Mouse (Mus musculus): ENCODE results near the gene Stx8. TPM values are rescaled to one million over a fixed set of nuclear protein-coding genes. Genes with fewer than 3 reads are reported as not detected.

The Stx8 gene
- polyA plus RNA-seq (2015; fragmentation: Nextera tagmentation; extraction: Ambion mirVana), result 56.1 and 60.6 TPM in 2 replicates

DNA sequence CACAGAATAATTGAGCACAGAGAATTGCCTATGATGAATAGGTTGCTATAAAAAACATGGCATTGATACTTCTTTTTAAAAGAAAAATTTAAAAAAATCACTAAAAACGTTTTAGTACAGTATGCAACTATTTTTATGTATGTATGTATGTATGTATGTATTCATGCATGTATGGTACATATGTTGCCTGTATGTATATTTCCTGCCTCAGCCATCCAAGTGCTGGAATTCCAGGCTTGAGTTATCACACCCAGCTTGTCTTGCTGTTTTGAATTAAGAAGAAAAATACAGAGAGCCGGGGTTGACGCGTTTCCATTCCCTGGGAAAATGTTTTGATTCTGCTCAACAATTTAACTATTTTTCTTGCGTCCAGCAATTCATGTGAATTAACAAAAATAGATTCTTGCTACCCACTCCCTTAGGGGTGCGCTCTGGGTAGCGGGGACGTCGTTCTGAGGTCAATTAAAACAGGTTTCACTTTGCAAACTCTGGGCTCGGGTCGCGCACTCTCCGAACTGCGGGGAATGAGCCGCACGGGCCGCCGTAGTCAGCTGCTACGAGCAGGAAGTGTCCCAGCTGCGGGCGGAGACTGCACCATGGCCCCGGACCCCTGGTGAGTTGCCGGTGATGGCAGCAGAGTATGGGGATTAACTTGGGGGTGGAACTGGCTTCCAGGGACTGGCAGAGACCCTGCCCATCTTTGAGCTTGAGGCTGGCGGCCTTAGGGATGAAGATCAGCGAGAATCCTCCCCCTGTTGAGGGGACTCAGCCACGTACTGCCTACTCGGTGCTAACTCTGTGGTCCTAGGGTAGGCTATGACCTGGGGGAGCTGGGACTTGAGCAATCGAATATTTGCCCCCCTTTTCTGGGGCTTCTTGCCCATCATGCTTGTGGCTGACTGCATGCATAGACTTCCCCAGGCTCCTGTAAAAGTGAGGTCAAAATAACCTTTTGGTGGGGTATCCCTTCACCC is at the start of gene Stx8:
TSS of gene Stx8 (plus strand) at position 289 of the 974 bp plus-strand sequence.
- peak within 1 kb of the TSS; percentile 66 for H3K4me3 ChIP-seq (replicated peaks)
- under 1% methylated on average over 28 of the region's 28 CpGs for WGBS
- 0 out of 2 replicates have a peak within 1 kb of the TSS, but pooled peaks have one; percentile 9 for H3K27ac ChIP-seq (replicated peaks)
- peaks cover 19% of the 10 kb centered on the region for H3K4me1 ChIP-seq
- peak; percentile 82 for ATAC-seq (ENCODE audit: insufficient number of reproducible peaks, low FRiP score, low TSS enrichment, low read depth)
- H3K4me2 ChIP-seq (replicated peaks), result peak within 1 kb of the TSS; percentile 72
- no peaks in the 10 kb centered on the region for H3K9me3 ChIP-seq (replicated peaks)
- no peaks in the 10 kb centered on the region for H3K36me3 ChIP-seq
- H3K9ac ChIP-seq, result peak within 1 kb of the TSS; percentile 59
- H3K27me3 ChIP-seq, result no peaks in the 10 kb centered on the region

- H3K4me1 ChIP-seq, result peaks cover 10% of the 10 kb centered on the region
- no peak overlapping the region for H3K4me3 ChIP-seq (replicated peaks)
- no peaks in the 10 kb centered on the region for H3K9me3 ChIP-seq (replicated peaks)
- no peak for ATAC-seq (ENCODE audit: insufficient number of reproducible peaks, low FRiP score, low TSS enrichment, low read depth)
- no peak overlapping the region for H3K27ac ChIP-seq (replicated peaks)
- 78% methylated on average over 3 of the region's 3 CpGs for WGBS
- H3K36me3 ChIP-seq, result no peaks in the 10 kb centered on the region
- peaks cover 20% of the 10 kb centered on the region for H3K27me3 ChIP-seq
- no peak overlapping the region for H3K4me2 ChIP-seq (replicated peaks)
- H3K9ac ChIP-seq, result no peak overlapping the region
These were observed 48.9 kb upstream of the Stx8 start for GRCm38 (mm10) chr11:67917126-67917525.

- Histone ChIP-seq H3K9me3 (replicated peaks) (no peaks in the 10 kb centered on the region), H3K27me3 (peaks cover 21% of the 10 kb centered on the region), H3K4me2 (replicated peaks) (no peak overlapping the region), H3K4me3 (replicated peaks) (no peak overlapping the region), H3K4me1 (peaks cover 19% of the 10 kb centered on the region), H3K9ac (no peak overlapping the region), H3K36me3 (no peaks in the 10 kb centered on the region), H3K27ac (replicated peaks) (no peak overlapping the region)
- 62% methylated on average over 5 of the region's 5 CpGs for WGBS
- ATAC-seq (ENCODE audit: insufficient number of reproducible peaks, low FRiP score, low TSS enrichment, low read depth), result no peak
These were observed 46.4 kb upstream of the Stx8 start for GRCm38 (mm10) chr11:67919593-67919992.

- no peak for ATAC-seq (ENCODE audit: insufficient number of reproducible peaks, low FRiP score, low TSS enrichment, low read depth)
- H3K4me2 ChIP-seq (replicated peaks), result no peak overlapping the region
These were observed 45.6 kb upstream of the Stx8 start for GRCm38 (mm10) chr11:67920226-67920960.

DNA sequence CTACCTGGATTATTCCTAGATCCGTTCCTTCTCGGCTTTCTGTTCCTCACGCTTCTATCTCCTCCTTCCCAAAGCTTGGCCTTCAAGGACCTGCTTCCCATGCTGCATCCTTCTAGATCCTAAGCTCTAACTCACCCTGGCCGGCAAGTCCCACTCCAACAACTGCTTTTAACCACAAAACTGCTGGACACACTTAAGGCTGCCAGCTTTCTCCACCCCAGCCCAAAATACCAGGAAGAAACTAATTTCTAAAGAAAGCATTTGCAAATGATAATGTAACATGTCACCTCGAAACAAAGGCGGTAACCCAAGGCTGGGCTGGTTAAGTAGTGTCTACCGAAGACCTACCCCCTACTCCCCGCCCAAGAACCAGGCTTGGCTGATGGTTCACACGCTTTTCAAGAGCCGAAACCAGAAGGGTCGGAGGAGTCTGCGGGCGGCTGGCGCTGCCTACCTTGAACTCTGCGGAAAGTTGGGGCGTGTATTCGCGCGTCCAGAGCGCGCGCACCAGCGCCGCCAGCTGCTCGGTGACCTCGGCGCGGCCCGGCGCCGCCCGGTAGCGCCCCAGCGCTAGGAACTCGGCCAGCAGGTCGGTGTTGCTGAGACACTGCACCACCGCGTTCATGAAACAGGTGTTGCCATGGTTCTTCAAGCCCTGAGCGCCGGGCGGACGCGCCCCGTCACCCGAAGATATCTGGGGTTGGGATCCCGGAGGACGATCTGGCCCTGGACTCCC is 44.7 kb upstream of the Stx8 start:
- H3K4me2 ChIP-seq (replicated peaks), result peak overlapping the region; percentile 100
- no peaks in the 10 kb centered on the region for H3K9me3 ChIP-seq (replicated peaks)
- H3K4me1 ChIP-seq, result peaks cover 19% of the 10 kb centered on the region
- ATAC-seq (ENCODE audit: insufficient number of reproducible peaks, low FRiP score, low TSS enrichment, low read depth), result 0 out of 2 replicates have a peak, but pooled peaks have one; percentile 44
- H3K27me3 ChIP-seq, result peaks cover 21% of the 10 kb centered on the region
- H3K9ac ChIP-seq, result peak overlapping the region; percentile 47
- WGBS, result 2% methylated on average over 47 of the region's 47 CpGs
- H3K27ac ChIP-seq (replicated peaks), result peak overlapping the region; percentile 58
- H3K4me3 ChIP-seq (replicated peaks), result peak overlapping the region; percentile 70
- H3K36me3 ChIP-seq, result no peaks in the 10 kb centered on the region

More at GRCm38 (mm10) chr11:67920226-67920960, 45.6 kb upstream of the Stx8 start:
- H3K36me3 ChIP-seq, result no peaks in the 10 kb centered on the region
- H3K27ac ChIP-seq (replicated peaks), result no peak overlapping the region
- peak overlapping the region; percentile 70; the same call in 1 of the 2 replicates for H3K4me3 ChIP-seq (replicated peaks)
- peaks cover 19% of the 10 kb centered on the region for H3K4me1 ChIP-seq
- peaks cover 21% of the 10 kb centered on the region for H3K27me3 ChIP-seq
- WGBS, result 35% methylated on average over 9 of the region's 9 CpGs
- no peak overlapping the region for H3K9ac ChIP-seq
- no peaks in the 10 kb centered on the region for H3K9me3 ChIP-seq (replicated peaks)

GRCm38 (mm10) chr11:67921827-67922754 is 43.9 kb upstream of the Stx8 start, which contains the start of gene Usp43:
Gene Usp43, minus strand, starts transcription at chr11:67922153.
- Histone ChIP-seq H3K36me3 (no peaks in the 10 kb centered on the region), H3K27me3 (peaks cover 21% of the 10 kb centered on the region), H3K9me3 (replicated peaks) (no peaks in the 10 kb centered on the region), H3K4me2 (replicated peaks) (peak within 1 kb of the TSS; percentile 100), H3K4me3 (replicated peaks) (peak within 1 kb of the TSS; percentile 70), H3K27ac (replicated peaks) (peak within 1 kb of the TSS; percentile 78), H3K9ac (peak within 1 kb of the TSS; percentile 47), H3K4me1 (peaks cover 19% of the 10 kb centered on the region)
- under 1% methylated on average over 80 of the region's 80 CpGs for WGBS
- ATAC-seq (ENCODE audit: insufficient number of reproducible peaks, low FRiP score, low TSS enrichment, low read depth), result peak; percentile 75

DNA sequence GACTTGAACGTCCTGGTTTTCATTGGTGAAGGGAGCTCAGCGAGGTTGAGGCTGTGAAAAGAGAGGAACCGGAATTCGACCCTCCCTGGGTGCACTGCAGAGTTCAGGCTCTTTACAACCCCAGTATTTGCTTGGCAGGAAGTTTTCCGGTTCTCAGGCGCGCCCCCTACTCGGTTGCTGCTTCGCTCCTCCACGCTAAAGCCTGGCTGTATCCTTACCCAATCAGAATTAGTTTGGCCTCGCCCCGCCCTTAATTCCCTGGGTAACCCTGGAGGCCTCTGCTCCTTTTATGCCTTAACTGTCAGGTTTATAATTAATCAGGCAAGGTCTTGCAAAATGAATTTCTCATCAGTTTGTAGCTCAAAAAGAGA is 43.3 kb upstream of the Stx8 start:
- Histone ChIP-seq H3K9ac (no peak overlapping the region), H3K4me3 (replicated peaks) (peak overlapping the region; percentile 70), H3K27ac (replicated peaks) (peak overlapping the region; percentile 78), H3K27me3 (peaks cover 21% of the 10 kb centered on the region), H3K36me3 (no peaks in the 10 kb centered on the region), H3K4me2 (replicated peaks) (peak overlapping the region; percentile 100), H3K4me1 (peaks cover 19% of the 10 kb centered on the region), H3K9me3 (replicated peaks) (no peaks in the 10 kb centered on the region)
- WGBS, result under 1% methylated on average over 12 of the region's 12 CpGs
- peak; percentile 82 for ATAC-seq (ENCODE audit: insufficient number of reproducible peaks, low FRiP score, low TSS enrichment, low read depth)

DNA sequence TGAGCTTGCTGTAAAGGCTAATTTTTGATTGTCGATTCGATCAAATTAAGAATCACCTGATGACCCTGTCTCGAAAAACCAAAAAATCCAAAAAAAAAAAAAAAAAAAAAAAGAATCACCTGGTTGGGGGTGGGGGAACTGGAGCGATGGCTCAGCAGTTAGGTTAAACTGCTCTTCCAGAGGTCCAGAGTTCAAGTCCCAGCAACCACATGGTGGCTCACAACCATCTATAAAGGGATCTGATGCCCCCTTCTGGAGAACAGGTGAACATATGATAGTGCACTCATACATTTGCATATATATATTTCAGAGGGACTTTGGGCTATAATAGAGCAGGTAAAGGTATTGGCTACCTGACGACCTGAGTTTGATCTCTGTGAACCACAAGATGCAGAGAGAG is 42.3 kb upstream of the Stx8 start:
- Histone ChIP-seq H3K36me3 (no peaks in the 10 kb centered on the region), H3K4me3 (replicated peaks) (no peak overlapping the region), H3K4me1 (peaks cover 19% of the 10 kb centered on the region), H3K9ac (no peak overlapping the region), H3K9me3 (replicated peaks) (no peaks in the 10 kb centered on the region), H3K27ac (replicated peaks) (no peak overlapping the region), H3K27me3 (peaks cover 21% of the 10 kb centered on the region), H3K4me2 (replicated peaks) (no peak overlapping the region)
- 86% methylated on average over 5 of the region's 5 CpGs for WGBS
- no peak for ATAC-seq (ENCODE audit: insufficient number of reproducible peaks, low FRiP score, low TSS enrichment, low read depth)

GRCm38 (mm10) chr11:67925000-67925399 is 41.0 kb upstream of the Stx8 start:
- H3K9ac ChIP-seq, result no peak overlapping the region
- H3K4me1 ChIP-seq, result peaks cover 19% of the 10 kb centered on the region
- H3K27me3 ChIP-seq, result peaks cover 20% of the 10 kb centered on the region
- H3K36me3 ChIP-seq, result no peaks in the 10 kb centered on the region
- H3K4me2 ChIP-seq (replicated peaks), result no peak overlapping the region
- no peak overlapping the region for H3K27ac ChIP-seq (replicated peaks)
- ATAC-seq (ENCODE audit: insufficient number of reproducible peaks, low FRiP score, low TSS enrichment, low read depth), result no peak
- H3K9me3 ChIP-seq (replicated peaks), result no peaks in the 10 kb centered on the region
- 85% methylated on average over 13 of the region's 13 CpGs for WGBS
- no peak overlapping the region for H3K4me3 ChIP-seq (replicated peaks)

All from embryonic facial prominence, embryonic 15.5 days (tissue).